Mouse (Mus musculus) layer of hippocampus, adult 11-12 months (tissue): ENCODE results near the gene Serpinb6a.
"Not testable (repeated sequence)": the region's sequence is repeated elsewhere in the genome, so short reads cannot be mapped to it uniquely, and the experiment has no call there.

Experiments used
- DNase-seq: peaks from one replicate; pipeline ENCODE4 v3.0.0; 2022; ENCODE audit warnings: low spot score

Gene Serpinb6a

DNA sequence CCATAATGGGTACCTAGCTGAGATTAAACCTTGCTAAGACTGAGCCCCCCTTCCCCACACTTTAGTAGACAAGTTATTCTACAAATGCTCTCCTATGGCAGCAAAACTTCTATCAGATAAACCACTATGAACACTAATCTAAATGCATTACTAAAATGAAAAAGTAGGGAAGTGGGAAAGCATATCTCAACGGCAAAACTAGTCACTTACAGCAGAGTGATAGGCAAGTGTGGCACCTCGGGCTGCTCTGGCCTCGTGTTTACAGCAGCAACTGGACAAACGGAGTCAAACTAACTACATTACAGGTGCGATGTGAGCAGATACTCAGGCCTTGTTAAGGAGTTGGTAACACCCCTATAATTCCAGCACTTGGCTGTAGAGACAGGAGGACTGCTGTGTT lies 13.0 kb downstream of the Serpinb6a start:
- no peak for DNase-seq

DNA sequence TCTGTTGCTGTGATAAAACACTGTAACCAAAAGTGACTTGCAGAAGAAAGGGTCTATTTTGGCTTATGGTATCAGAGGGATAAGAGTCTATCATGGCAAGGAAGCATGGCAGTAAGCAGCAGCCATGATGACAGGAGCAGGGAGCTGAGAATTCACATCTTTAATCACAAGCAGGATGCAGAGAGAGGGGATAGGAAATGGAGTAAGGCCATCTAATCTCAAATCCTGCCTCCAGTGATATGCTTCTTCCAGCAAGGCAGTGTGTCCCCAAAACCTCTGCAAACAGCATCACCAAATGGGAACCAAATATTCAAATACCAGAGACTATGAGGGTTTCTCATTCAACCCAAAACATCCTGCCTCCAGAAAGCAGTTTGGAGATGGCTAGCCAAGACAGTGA lies 36.0 kb downstream of the Serpinb6a start:
- DNase-seq = no peak

DNA sequence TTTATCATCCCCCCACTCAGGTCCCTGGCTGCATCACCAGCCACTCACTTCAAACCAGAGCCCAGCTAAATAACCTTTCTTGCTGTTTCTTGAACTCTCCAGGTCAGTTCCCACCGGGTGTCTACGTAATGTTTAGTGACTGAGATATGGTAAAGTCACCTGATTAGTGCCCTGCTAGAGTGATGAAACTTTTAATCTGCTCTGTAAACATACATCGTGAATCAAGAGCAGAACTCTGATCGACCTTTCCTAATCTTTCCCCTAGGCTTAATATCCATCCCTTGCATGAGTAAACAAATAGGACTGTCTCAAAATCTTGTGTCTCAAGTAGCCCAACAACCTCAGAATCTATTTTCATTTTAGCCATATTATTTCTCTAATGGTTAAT lies 36.6 kb downstream of the Serpinb6a start:
- DNase-seq = no peak

DNA sequence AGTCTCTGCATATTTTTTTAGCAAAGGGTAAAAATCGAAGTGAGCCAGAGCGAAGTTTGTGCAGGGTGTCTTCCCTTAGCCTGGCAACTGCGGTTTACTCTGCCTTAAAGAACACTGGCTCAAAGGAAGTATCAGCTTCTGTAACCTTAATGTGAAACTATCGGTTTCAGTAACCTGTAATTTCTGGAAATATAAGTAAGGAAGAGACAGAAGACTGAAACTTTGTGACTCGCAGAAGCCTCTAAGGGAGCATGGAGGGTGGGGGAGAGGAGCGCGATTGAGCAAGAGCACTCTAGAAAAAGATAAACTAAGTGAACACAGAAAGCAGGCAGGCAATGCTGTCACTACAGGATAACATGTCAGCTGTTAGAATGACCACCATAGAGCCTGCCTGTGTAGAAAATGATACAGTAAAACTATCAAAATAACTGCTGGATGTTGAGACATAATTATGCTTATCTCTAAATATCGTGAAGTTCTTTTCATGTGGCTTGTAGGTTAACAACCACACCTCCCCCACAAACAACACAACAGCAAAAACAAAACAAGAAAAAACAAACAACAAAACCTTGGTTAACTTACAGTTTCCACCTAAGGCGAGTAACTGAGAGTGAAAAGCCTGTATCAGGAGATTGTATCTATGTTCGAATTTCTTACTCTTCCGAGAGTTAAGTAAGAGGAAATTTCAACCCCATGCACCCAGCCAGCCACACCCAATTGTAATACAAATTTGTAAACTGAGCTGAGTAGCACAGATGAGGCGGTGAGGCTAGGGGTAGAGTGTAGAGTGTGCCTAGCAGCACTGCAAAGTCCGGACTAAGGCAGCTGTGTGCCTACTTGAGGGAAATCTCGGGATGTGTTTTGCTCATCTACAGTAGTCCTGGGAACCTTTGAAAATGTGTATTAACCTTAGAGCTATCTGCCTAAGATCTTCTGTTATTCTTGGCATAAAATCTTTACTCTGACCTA lies 37.3 kb downstream of the Serpinb6a start:
- no peak for DNase-seq

DNA sequence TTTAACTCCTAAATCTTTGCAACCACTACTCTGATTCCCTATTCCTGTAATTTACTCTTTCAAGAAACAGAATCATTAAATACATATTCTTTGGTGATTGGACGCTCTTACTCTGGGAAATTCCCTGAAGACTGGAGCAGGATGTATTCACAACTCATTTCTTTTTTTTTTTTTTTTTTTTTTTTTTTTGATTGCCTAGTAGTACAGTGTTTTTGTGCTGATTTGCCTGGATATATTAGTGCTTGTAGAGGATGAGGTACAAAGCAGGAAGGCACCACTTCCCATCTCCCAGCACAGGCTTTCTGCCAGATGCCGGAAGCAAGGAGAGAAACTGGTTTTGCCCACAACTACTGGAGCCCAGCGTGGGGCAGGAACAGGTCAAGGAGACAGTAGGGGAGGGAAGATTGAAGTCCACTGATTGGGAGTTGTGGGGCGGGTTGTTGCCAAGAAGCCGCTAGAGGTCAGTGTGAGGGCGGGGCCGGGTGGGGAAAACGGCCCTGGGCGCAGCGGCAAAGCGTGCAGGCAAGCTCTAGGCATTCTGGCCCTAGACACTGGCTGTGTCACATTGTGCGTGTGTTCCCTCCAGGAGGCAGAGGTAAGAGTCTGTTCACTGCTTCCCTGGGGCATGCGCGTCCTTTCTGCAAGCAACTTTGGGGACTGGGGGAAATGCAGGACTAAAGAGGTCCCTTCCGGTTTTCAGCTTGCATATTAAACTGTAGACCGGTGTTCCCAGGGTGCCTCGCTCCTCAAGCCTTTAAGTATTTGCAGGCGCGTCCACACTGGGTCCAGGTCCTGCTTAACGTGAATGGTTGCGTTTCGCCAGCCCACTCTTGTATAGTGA lies 38.2 kb downstream of the Serpinb6a start, which contains the start of gene Nqo2:
Nqo2 (plus strand) TSS at position 482 of the 841 bp plus-strand sequence.
- peak; percentile 53 for DNase-seq

DNA sequence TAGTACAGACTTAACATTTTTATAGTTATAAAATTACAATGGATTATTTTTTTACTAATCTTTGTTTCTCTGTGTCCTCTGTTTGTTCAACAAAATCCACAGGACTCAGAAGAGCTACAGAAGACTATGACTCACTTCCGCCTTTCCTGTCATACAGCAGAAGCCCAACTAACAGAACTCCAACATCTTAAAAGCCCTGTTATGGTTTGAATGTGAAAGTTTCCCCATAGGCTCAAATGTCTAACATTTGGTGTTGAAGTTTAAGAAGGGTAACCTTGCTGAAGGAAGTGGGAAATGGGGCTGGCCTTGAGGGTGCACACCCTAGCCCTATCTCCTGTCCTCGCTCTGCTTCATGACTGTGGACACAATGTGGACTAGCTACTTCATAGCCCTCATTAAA lies 42.8 kb downstream of the Serpinb6a start:
- DNase-seq = no peak

DNA sequence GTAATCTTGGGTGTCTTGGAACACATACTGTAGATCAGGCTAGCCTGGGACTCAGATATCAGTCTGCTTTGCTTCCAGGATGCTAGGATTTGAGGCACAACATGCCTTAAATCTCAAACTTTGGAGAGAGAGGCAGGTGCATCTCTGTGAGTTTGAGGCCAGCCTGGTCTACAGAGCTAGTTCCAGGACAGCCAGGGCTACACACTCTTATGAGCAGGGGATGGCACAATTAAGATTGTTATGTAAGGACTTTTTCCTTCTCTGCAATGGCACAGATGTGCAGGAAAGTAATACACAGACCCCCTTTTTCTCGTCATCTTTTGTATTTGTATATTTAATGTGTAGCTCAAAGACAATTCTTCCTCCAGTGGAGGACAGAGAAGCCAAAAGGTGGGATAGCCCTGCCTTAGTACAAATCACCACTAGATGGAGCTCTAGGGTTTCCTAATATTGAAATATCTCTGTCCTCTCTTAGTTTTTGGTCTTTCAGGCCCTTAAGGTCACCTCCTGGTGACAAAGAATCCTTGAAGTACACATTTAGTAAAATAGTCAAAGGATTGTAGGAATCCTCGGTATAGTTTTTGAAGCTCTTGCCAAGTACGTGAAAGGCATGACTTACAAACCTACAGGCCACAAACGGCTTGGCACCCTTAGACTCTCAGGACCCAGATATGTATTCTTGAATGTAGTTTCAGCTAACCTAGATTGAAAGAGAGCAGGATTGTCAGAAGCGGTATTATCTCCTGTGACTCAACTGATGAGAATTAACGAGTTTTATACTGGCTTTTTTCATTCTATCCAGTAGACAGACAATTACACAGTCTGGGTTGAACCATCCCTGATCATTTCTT lies 45.8 kb downstream of the Serpinb6a start:
- DNase-seq = peak; percentile 46

DNA sequence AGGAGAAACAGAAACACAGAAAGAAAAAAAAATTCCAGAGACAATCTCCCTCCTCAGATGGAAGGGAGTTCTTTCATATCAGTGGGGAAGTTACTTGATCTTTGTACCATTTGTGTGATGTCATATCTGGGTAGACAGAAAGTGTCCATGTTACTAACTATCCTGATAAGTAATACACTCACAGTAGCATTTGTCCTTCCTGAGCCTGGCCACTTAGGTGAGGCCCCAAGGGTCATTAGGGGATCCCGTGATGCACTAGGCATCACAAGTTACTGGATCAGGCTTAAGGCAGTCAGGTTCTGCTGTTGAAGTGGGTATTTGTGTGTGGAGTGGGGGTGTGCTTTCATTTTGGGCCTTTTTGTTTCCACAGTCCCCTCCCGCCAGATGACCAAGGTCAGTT lies 49.6 kb downstream of the Serpinb6a start:
- no peak for DNase-seq

DNA sequence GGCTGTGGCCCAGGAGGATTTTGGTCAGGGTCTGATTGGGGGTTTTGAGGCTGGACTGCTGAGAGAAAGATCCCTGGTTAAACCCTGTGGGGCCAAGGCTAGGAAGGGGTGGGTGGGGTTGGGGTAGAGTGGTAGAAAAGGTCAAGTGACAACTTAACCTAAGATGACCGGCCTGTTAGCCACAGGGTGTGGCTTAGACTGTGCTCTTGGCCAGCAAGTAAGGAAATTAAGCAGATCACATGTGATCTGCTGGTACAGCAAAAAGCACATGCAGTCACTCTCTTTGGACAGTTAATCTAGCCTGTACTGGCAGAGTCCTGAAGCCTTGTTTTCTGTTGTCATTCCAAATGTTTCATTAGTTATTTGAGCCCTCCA lies 50.5 kb downstream of the Serpinb6a start:
- no peak for DNase-seq

DNA sequence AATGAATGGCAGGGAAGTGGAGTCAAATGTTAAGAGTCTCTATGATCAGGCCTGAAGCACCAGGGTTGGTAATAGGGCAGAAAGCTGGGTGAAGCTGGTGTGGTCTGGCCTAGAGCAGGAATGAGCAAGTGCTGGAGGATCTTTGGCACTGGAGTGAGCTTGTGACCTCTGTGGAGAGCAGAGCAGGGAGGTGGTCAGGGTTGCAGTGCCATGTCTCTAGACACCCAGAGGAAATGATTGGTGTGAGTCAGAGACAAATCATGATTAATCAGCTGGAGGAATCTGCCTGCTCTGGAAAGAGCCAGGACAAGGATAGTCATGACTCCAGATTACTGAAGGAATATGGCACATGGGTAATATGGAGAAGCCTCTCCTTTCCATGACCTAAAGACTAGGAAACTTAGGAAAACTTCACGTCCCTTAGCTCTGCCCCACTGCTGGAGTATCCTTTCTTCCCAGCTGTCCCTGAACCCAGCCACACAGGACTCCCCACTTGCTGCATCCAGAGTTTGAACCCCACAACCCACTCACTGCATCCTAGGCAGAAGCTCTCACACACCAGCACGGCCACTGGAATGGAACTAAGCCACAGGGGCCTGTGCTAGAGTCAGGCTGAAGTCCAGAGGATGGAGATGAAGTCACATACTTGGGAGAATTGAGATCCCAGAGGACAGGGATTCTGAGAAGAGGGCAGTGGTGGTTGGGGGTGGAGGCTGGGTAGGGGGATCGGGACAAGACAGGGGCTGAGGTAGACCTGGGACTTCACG lies 51.1 kb downstream of the Serpinb6a start:
- DNase-seq = no peak

DNA sequence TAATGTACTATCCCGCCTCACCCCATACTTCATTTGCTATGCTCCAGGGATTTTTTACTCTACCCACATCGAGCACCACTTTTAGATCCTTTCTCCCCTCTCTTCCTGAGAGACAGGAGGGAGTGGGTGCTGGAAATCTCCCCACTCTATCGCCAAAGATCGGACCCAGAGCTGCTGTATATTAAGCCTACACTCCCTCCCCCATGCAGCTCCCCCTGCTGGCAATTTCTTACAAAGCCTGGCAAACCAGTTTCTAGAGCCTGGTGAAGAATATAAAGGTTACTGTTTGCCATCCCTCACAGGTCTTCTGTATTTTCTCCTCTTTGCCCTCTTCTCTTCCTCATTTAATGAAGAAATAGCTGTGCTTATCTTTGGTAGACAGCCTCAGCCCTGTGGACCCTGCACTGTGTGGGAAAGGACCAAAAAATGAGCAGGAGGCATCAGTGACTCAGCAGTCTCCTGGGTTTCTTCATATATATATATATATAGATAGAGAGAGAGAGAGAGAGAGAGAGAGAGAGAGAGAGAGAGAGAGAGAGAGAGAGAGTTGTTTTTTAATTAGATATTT lies 60.3 kb downstream of the Serpinb6a start:
- peak; percentile 17 for DNase-seq

DNA sequence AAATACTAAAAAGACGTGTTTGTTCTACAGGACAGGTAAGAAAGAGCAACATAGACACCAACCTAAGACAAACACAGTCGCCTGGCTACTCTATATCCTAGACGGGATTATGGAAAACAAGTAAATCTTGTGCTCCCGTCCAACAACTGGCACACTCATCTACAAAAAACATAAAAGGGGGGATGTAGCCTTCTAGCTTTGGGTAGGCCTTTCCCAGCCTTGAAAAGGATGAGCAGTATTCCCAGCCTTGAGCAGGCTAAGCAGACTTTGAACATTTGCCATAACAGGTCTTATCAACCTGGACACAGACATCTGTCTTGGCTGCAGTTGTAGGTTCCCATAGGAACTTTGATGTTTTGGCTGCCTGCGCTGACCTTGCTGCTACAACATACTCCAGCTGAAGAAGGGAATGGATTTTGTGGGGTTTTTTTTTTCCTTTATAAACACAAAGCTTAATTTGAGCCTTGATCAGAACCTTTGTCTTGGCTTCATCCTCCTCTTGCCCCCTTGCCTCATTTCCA lies 61.2 kb downstream of the Serpinb6a start:
- DNase-seq = no peak

DNA sequence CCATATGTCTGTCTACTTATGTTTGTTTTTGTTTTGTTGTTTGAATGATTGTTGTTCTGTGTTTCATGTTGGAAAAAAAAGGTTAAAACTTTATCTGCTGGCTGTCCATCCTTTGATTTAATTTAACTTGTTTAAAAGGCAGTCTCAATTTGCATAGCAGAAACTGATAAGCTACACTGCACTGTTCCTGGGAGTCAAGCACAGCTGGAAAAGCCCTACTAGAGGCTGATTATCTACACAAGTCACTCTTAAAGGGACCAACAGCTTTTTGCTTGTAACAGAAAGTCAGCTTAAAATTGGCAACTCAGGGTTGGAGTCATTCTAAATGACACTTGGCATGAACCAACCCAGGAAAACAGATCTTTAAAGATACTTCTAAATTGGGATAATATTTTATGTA lies 65.0 kb downstream of the Serpinb6a start:
- DNase-seq = not testable (repeated sequence)

DNA sequence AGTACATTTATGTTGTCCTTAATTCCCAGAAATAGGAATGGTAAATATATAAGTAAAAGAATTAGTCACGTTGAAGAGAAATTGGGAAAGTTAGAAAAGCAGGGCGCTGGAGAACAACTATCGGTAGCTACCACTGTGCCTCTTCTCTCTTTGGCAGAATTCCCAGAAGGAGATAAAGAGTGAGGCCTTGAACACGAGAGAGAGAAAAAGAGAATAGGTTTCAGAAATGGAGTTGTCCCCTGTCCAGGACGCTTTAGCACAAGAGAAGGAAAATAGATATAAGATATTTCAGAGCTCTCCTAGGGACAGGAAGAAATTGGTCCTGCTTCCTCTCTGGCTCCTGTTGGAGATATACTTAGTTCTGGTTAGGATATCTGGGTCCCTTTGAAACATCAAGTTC lies 65.4 kb downstream of the Serpinb6a start:
- no peak for DNase-seq

DNA sequence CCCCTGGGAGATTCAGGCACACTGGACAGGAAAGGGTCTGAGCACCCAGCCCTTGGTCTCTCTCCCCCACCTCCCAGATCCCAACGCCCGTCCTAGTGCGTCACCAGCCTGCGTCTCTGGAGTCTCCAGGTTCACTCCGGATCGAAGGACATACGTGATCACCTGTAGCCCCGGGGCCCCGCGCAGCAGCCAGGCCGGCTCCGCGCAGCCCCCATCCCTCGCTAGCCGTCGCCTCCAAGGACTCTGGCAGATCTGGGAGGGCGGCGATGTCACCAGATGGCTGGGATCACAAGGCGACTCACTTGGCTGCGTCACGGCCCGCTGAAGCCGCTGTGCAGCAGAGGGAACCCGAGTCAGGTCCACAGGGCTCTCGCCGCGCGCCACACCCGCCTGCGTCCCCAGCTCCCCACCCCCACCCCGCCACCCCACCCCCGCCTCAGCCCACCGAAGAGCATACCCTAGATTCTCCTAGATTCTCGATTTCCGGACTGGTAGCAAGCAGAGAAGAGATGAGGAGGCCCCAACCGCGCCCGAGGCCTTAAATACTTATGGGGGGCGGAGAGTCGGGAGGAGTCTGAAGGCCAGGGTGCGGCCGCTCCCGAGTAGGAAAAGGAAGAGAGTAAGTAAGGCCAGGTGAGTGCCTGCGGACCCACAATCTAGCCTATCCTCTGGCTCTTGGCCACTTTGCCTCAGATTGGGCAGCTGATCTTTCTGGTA lies 67.0 kb downstream of the Serpinb6a start:
- DNase-seq = peak; percentile 53

DNA sequence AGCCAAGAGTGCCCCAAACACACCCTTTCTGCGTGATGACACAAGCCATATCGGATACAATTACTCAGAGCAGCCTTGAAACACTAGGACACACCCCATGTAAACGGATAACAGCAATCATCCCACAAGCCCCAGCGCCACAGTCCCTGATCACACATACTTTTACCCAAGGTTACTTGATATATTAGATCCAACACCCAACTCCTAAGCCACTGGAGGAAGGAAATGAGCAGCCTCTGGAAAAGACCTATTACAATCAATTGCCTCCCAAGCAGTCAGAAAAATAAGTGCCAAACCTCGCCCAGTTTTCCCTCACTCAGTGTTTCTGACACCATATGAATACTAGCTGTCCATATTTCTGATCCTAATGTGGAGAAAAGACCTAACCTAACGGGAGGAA lies 67.9 kb downstream of the Serpinb6a start:
- no peak for DNase-seq

DNA sequence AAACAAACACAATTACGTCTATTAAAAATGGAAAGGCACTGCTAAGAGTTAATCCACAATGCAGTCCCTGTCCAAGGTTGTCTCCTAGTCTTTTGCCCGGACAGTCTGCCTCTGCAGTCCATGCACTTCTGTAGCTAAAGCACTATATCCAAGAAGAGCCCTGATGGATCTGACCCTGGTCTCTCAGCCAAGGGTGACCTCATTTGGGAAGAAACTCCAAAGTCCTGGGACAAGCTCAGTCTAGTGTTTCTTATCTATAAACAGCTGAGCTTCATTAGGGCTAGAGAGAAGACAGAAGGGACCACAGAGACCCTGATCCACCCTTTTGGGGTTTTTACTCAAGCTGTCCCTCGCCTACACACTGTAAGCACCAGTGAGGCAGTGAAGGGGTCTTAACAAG lies 71.7 kb downstream of the Serpinb6a start:
- DNase-seq = no peak

DNA sequence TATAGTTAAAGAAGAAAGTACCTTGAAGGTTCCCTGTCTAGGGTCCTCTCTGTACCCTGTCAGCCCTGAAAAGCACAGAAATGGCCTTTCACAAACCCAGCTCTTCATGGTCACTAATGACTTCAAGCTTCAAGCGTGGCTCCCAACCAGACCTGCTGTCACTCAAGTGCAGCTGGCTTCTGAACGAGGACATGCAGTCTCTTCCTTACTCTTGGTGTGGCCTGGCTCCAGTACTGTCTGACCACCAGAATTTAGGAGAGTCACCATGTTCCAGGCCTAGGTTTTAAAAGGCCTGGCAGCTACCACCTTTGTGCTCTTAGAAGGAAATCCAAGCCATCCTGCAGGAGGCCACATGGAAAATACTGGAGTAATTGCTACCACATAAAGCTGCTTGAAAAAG lies 72.3 kb downstream of the Serpinb6a start:
- DNase-seq = no peak

DNA sequence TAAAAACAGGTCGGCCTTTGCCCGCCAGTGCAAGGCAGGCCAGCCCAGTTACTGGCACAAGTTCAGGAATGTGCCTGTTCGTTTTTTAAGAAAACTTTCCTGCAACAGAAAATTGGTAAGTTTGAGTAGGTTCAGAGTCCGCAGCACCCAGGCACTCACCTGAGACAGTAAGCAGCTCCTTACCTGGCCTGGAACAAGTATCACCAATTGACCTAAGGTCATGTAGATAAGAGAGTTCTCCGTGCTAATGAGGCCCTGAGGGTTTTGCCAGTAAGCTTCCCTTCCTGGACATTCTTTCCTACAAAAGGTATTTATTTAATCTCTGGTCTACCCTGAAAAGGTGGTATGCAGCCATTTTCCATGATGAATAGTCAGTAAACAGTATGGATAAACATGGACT lies 80.9 kb downstream of the Serpinb6a start:
- no peak for DNase-seq

DNA sequence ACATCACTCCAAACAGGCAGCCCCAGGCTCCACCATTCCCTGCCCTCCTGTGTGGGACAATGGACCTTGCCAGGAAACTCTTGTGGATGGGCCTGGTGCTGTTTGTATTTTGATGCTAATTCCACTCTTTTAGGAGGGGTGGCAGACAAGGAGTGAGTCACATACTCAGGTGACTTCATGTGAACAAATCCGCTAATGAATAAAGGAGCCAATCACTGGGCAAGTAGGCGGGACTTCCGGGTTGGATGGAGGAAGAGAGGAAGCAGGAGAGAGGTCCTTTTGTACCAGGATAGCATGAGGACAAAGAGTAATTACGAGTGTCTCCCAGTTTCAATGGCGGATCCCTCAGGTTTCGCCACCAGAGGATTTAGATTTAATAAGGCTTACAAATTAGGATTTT lies 81.6 kb downstream of the Serpinb6a start:
- no peak for DNase-seq
